Mouse (Mus musculus) retina, postnatal 7 days (tissue): ENCODE results near the gene Dph6.

Experiments
- DNase-seq: peaks from one replicate; pipeline ENCODE4 v3.0.0-alpha.2; 2012; ENCODE audit warnings: low read depth, low spot score

Gene Dph6

DNA sequence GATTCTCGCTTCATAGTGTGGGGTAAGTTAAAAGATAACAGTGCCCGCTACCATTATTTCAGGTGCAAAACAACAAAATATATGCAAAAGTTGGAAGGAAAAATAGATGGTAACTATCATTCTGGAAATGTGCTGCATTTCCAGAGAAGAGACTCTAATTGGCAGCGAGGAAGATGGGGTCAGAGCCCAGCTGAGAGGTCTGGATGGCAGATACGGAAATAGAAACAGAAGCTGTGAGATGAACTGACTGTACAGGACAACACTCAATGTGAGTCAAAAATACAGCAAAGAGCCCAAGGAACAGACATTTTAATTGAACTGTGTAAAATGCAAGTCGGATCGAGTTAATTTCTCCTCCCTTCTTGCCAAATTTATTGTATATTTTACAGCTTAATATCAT, 114.3 kb downstream of the Dph6 start:
- no peak for DNase-seq

DNA sequence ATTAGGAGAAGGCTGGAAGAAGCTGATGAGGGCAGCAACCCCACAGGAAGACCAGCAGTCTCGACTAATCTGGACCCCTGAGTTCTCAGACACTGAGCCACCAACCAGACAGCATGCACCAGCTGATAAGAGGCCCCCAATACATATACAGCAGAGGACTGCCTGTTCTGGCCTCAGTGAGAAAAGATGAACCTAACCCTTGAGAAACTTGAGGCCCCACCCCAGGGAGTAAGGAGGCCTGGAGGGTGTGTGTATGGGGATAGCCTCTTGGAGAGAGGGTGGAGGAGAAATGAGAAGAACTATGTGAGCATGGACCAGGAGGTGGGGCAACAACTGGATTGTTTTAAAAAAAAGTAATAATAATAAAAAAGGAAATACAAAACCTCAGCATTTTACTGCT, 118.7 kb downstream of the Dph6 start:
- DNase-seq: no peak

DNA sequence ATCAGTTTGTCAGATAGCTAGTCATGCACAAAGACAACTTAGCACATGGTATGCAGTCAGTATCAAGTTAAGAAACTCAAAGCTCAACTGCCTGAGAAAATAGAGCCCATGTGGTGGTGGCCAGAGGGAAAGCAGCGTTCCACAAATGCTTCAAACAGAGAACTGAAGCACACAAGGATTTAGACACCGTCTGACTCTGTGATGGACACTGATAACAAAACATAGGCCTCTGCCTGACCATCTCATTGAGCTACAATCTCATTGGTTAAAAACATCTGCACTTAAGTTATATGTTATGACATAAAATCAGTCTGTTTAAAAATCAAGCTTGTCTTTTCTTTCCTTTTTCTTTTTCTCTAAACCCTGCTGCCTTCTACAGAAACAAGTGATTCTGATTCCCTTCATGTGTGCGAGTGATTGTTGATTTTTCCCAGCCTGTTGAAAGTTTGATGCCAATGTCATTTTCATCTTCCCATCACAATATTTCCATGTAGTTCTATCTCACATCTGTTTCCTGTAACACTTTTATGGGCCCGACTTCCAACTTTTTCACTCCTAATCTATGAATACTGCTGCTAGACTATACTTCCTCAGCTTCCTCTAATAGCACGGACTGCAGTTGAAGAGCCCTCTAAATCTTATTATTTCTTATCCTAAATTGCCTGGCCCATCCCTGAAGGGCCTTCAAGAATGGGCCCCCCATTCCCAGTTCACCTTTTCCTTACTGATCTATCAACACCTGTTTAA, 123.6 kb downstream of the Dph6 start:
- no peak for DNase-seq

DNA sequence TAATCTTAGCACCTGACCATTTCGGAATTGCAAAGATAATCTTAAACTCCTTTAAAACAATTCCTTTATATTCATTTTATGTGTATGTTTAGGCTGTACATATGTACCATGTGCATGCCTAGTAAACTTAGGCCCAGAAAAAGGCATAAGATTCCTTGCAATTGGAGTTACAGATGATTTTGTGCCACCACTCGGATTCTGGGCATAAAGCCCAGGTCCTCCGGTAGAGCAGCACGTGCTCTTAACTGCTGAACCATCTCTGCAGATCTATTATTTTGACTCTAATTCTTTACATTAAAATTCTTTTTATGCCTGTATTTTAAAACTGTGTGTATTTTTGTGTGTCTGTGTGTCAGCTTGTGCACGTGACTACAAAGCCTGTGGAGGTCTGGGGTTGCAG, 134.3 kb downstream of the Dph6 start:
- no peak for DNase-seq

DNA sequence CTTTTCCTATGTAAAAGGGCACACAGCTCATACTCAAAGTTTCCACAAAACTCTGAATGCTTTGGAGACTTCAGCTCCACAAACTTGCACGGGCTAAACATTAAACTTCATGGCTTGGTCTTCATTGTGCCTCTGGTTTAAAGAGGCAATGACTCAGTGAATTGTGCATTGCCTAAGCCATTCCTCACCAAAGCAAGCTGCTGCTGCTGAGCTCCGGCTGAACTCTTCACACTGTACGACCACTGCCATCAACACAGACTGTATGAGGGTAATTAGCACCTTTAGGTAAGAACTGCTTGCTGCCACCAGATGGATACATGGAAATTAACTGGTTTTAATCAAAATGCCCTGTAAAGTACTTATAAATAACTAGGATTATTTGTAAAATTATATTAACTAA, 134.9 kb downstream of the Dph6 start:
- DNase-seq: no peak

DNA sequence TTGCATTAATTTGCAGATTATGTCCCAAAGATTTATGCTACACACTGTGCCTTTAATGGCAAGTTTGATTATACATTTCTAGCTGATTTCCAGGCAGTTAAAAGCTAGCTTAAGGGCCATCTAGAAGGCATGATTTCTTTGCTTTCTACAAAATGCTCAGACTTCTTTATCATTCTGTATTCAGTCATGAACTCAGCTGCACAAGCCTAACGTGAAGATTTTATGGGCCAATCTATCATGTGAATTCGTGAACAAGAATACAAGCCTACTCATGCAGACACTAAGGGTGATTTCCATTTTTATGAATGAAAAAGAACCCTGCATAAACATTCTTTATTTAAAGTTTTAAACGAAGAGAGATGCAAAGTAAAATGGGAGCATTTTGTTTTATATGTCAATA, 162.4 kb downstream of the Dph6 start:
- no peak for DNase-seq

DNA sequence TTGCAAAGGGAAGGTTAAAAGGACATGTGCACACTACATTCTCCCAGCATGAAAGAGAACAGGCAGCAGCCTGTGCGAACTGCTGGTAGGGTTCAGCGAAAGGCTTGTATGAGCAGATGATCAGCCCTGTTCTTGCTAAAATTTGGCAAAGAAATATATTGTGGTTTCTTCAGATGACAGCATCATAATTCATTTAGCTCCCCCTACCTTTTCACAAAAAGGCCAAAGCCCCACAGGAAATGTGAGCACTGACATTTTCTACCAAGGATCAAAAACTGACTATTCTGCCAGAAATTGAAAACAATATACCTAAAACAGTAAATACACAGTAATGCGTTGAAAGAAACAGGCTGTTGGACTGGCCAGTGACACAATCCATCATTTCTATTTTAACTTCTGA, 162.9 kb downstream of the Dph6 start:
- DNase-seq: no peak

DNA sequence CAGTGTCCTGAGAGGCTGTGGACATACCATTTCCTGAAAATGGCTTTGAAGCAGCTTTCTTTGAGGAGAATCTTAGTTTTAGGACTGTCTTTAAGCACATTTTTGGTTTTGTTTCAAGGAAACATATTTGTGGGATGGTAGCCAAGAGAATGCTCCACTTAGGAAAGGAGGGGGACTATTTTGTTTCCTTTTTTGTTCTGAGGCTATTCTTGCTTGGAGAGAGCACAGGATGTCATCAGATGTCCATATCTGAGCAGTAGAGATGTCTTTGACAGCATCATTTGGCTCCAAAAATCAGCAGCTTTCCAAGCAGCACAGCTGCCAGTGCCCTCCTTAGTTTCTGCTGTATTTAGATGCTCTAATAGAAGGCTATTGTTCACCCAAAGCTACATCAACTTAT, 167.8 kb downstream of the Dph6 start:
- DNase-seq: no peak
